Mouse (Mus musculus) forebrain, postnatal 0 days (tissue): ENCODE measurements around the gene Plek2. TPM values are rescaled to one million over a fixed set of nuclear protein-coding genes. Genes with fewer than 3 reads are reported as not detected.

ENCODE experiments used
- ATAC-seq: fragments of 200-750 bp; cut with Nextera tagmentation; 2 replicates; pipeline ENCODE4 v1.8.0; 2017; ENCODE audit warnings: mild to moderate bottlenecking, moderate library complexity
- DNase-seq: peaks from one replicate; pipeline ENCODE4 v3.0.0-alpha.2; 2015
- H3K27ac ChIP-seq: fragments of 300-500 bp; sonication (generic); 2 replicates; pipeline ENCODE4 v1.5.1; 2014; ENCODE audit warnings: low read depth, mild to moderate bottlenecking, antibody characterized with exemption, low read length, moderate library complexity, mixed read lengths
- H3K27me3 ChIP-seq: fragments of 300-500 bp; sonication (generic); 2 replicates; pipeline ENCODE4 v1.6.1; 2014; ENCODE audit warnings: mild to moderate bottlenecking, low read length, mixed read lengths; ENCODE audit not compliant: insufficient read depth
- H3K36me3 ChIP-seq: fragments of 300-500 bp; sonication (generic); 2 replicates; pipeline ENCODE4 v1.6.1; 2014; ENCODE audit warnings: mild to moderate bottlenecking, moderate library complexity; ENCODE audit not compliant: insufficient read depth
- H3K4me1 ChIP-seq: fragments of 300-500 bp; sonication (generic); 2 replicates; pipeline ENCODE4 v1.6.1; 2014; ENCODE audit warnings: antibody characterized with exemption; ENCODE audit not compliant: insufficient read depth
- H3K4me2 ChIP-seq: fragments of 300-500 bp; sonication (generic); 2 replicates; pipeline ENCODE4 v1.6.1; 2014; ENCODE audit warnings: low read depth, mild to moderate bottlenecking, moderate library complexity
- H3K4me3 ChIP-seq: fragments of 300-500 bp; sonication (generic); 2 replicates; pipeline ENCODE4 v1.5.1; 2014; ENCODE audit warnings: low read depth, low read length, mixed read lengths
- H3K9ac ChIP-seq: fragments of 300-500 bp; sonication (generic); 2 replicates; pipeline ENCODE4 v1.6.1; 2014; ENCODE audit warnings: mild to moderate bottlenecking
- H3K9me3 ChIP-seq: fragments of 300-500 bp; sonication (generic); 2 replicates; pipeline ENCODE4 v1.6.1; 2016; ENCODE audit warnings: low read length
- CTCF ChIP-seq: sonication (generic); IDR thresholded peaks from 2 replicates; pipeline ENCODE4 v1.5.1; 2016; ENCODE audit warnings: antibody characterized with exemption, control low read depth, low read depth
- WGBS: fragments of 180-500 bp; shearing (Covaris S2); extraction: QIAGEN DNeasy Blood & Tissue Kit; methylation state at CpG from one replicate; pipeline ENCODE4 v1.1.7; 2014; 5-methylcytosine and 5-hydroxymethylcytosine counted together
- polyA plus RNA-seq: library from polyadenylated mRNA; unstranded; fragments of >200 nt; fragmentation: Nextera tagmentation; extraction: Ambion mirVana; gene quantifications from 2 replicates; pipeline ENCODE4 v1.2.1, GENCODE M21; 2015
- total RNA-seq: library from RNA; depleted of rRNA; stranded (reverse); fragments of >200 nt; gene quantifications from 2 replicates; pipeline ENCODE4 v1.2.3, GENCODE M21; 2014

The Plek2 gene
- total and polyA plus RNA-seq, 2 experiments from 2014 or later: 1.1 to 2.7 TPM

GRCm38 (mm10) chr12:78911707-78912417 lies 5.1 kb upstream of the Plek2 start:
- H3K4me3 ChIP-seq: peak overlapping the region; percentile 31
- H3K4me1 ChIP-seq: no peaks in the 10 kb centered on the region
- H3K9me3 ChIP-seq: no peaks in the 10 kb centered on the region
- H3K27ac ChIP-seq: no peak overlapping the region
- 4% methylated on average over 36 of the region's 37 CpGs for WGBS
- H3K36me3 ChIP-seq: no peaks in the 10 kb centered on the region
- H3K27me3 ChIP-seq: peaks cover 45% of the 10 kb centered on the region
- peak overlapping the region; percentile 44 for H3K4me2 ChIP-seq
- no peak overlapping the region for H3K9ac ChIP-seq
- TF ChIP-seq CTCF: no peak
- ATAC-seq (no peak), DNase-seq (no peak)

GRCm38 (mm10) chr12:78910684-78911461 lies 4.1 kb upstream of the Plek2 start:
- ATAC-seq (no peak), DNase-seq (no peak)
- Histone ChIP-seq H3K4me3 (peak overlapping the region; percentile 31; the same call in 1 of the 2 replicates), H3K36me3 (no peaks in the 10 kb centered on the region), H3K27me3 (peaks cover 49% of the 10 kb centered on the region), H3K4me1 (no peaks in the 10 kb centered on the region), H3K9me3 (no peaks in the 10 kb centered on the region), H3K27ac (no peak overlapping the region), H3K9ac (no peak overlapping the region), H3K4me2 (no peak overlapping the region)
- TF ChIP-seq CTCF: no peak
- 10% methylated on average over 16 of the region's 16 CpGs for WGBS

GRCm38 (mm10) chr12:78908081-78908605 lies 1.4 kb upstream of the Plek2 start:
- H3K4me2 ChIP-seq: no peak overlapping the region
- H3K9ac ChIP-seq: no peak overlapping the region
- H3K36me3 ChIP-seq: no peaks in the 10 kb centered on the region
- DNase-seq (no peak), ATAC-seq (no peak)
- no peak overlapping the region for H3K27ac ChIP-seq
- H3K9me3 ChIP-seq: no peaks in the 10 kb centered on the region
- TF ChIP-seq CTCF: no peak
- WGBS: 80% methylated on average over 6 of the region's 6 CpGs
- no peaks in the 10 kb centered on the region for H3K4me1 ChIP-seq
- H3K27me3 ChIP-seq: peaks cover 49% of the 10 kb centered on the region
- no peak overlapping the region for H3K4me3 ChIP-seq

GRCm38 (mm10) chr12:78904499-78904898 lies 2.3 kb downstream of the Plek2 start:
- Histone ChIP-seq H3K27ac (no peak overlapping the region), H3K9me3 (no peaks in the 10 kb centered on the region), H3K9ac (no peak overlapping the region), H3K4me1 (no peaks in the 10 kb centered on the region), H3K4me2 (no peak overlapping the region), H3K4me3 (no peak overlapping the region), H3K36me3 (no peaks in the 10 kb centered on the region), H3K27me3 (peaks cover 21% of the 10 kb centered on the region; the same call in 1 of the 2 replicates)
- DNase-seq (no peak), ATAC-seq (no peak)
- no peak for TF ChIP-seq CTCF
- 76% methylated on average over 6 of the region's 7 CpGs for WGBS

GRCm38 (mm10) chr12:78903313-78903712 lies 3.5 kb downstream of the Plek2 start:
- Histone ChIP-seq H3K4me1 (no peaks in the 10 kb centered on the region), H3K9me3 (no peaks in the 10 kb centered on the region), H3K27ac (no peak overlapping the region), H3K4me3 (no peak overlapping the region), H3K36me3 (no peaks in the 10 kb centered on the region), H3K4me2 (no peak overlapping the region), H3K27me3 (peaks cover 10% of the 10 kb centered on the region; the same call in 1 of the 2 replicates), H3K9ac (no peak overlapping the region)
- TF ChIP-seq CTCF: no peak
- WGBS: 85% methylated on average over 4 of the region's 4 CpGs
- DNase-seq: no peak
- ATAC-seq: no peak

- 89% methylated on average over 5 of the region's 5 CpGs for WGBS
- ATAC-seq: no peak
- Histone ChIP-seq H3K36me3 (no peaks in the 10 kb centered on the region), H3K4me2 (no peak overlapping the region), H3K9me3 (no peaks in the 10 kb centered on the region), H3K4me3 (no peak overlapping the region), H3K27me3 (no peaks in the 10 kb centered on the region), H3K4me1 (no peaks in the 10 kb centered on the region), H3K9ac (no peak overlapping the region), H3K27ac (no peak overlapping the region)
- no peak for TF ChIP-seq CTCF
- no peak for DNase-seq
Measured at GRCm38 (mm10) chr12:78901467-78901866, 5.3 kb downstream of the Plek2 start.

GRCm38 (mm10) chr12:78897861-78898260 lies 8.9 kb downstream of the Plek2 start:
- no peak for DNase-seq
- Histone ChIP-seq H3K4me3 (no peak overlapping the region), H3K9me3 (no peaks in the 10 kb centered on the region), H3K27ac (no peak overlapping the region), H3K9ac (no peak overlapping the region), H3K4me2 (no peak overlapping the region), H3K4me1 (no peaks in the 10 kb centered on the region), H3K27me3 (no peaks in the 10 kb centered on the region), H3K36me3 (no peaks in the 10 kb centered on the region)
- whole genome bisulfite sequencing: 97% methylated on average over 1 of the region's 1 CpGs
- ATAC-seq: no peak
- TF ChIP-seq CTCF: no peak
